11 mouse cellular contexts compared by ENCODE assay signal in the genomic region with DNA sequence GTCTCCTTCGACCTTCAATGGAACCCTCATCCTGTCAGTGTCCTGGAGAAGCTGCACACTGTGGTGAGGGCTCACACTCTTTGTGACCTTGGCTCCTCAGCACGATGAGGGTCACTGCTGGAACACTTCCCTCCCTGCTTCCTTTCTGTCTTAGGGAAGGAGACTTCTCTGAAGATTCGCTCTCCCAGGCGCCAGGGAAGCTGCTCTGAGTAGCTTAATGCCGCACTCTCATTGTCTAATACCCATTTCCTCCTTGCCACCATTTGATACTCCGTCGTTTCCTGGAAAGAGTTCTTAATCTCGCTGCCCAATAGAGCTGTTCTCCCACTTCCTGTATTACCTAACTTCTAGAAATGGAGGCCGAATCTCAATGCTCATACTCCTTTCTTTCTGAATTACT. TPM values are rescaled to one million over a fixed set of nuclear protein-coding genes. Genes with fewer than 3 reads are reported as not detected.
DNase-seq lines count a peak whose midpoint lies in the region; ATAC-seq and TF ChIP-seq lines count a peak whose summit lies in the region.
"Had no signal": no experiment of that assay in that cellular context is flagged by ENCODE, and none has a peak within 500 bp of the region (broad histone marks: within the 10 kb centered on the region; RNA-seq: fewer than 3 reads in every experiment).

No protein-coding gene starts in this region.

- H3K27me3 ChIP-seq in intestine, embryonic 16.5 days (replicated peaks; ENCODE audit: control insufficient read depth, insufficient read depth, low read length) = no peaks in the 10 kb centered on the region
- H3K27me3 ChIP-seq in intestine, postnatal 0 days (replicated peaks; ENCODE audit: control insufficient read depth, insufficient read depth, low read length) = no peaks in the 10 kb centered on the region
- H3K27me3 ChIP-seq: embryonic facial prominence, embryonic 13.5 days; liver, embryonic 15.5 days had no signal

- DNase-seq in adrenal gland, postnatal 36 days = peak; percentile 3 to 19
- peak; percentile 5 for DNase-seq in liver
- no peak for DNase-seq in urinary bladder, adult 2 months (ENCODE audit: low spot score)
- no peak for DNase-seq in cerebellum, postnatal 10 days
- DNase-seq: thymus, postnatal 4 days had no signal

- WGBS in intestine, embryonic 16.5 days = 62% methylated on average over 9 of the region's 9 CpGs
- WGBS in intestine, postnatal 0 days = 68% methylated on average over 9 of the region's 9 CpGs

- H3K9me3 ChIP-seq in intestine, embryonic 16.5 days (ENCODE audit: control insufficient read depth, low read length) = no peaks in the 10 kb centered on the region
- H3K9me3 ChIP-seq in intestine, postnatal 0 days (ENCODE audit: control insufficient read depth) = no peaks in the 10 kb centered on the region
- H3K9me3 ChIP-seq: embryonic facial prominence, embryonic 13.5 days; liver, embryonic 15.5 days had no signal

- H3K36me3 ChIP-seq in intestine, embryonic 16.5 days (ENCODE audit: control insufficient read depth, insufficient read depth, low read length) = no peaks in the 10 kb centered on the region
- H3K36me3 ChIP-seq in intestine, postnatal 0 days (ENCODE audit: control insufficient read depth, insufficient read depth) = 0 out of 2 replicates have a peak, but pooled peaks cover 7% of the 10 kb centered on the region
- H3K36me3 ChIP-seq: embryonic facial prominence, embryonic 13.5 days; liver, embryonic 15.5 days had no signal

- no peak for ATAC-seq in intestine, embryonic 16.5 days
- ATAC-seq in intestine, postnatal 0 days = no peak
- peak; percentile 46 for ATAC-seq in megakaryocyte, adult 5-6 weeks (ENCODE audit: poor library complexity, severe bottlenecking)

- H3K9ac ChIP-seq in intestine, embryonic 16.5 days (ENCODE audit: low read depth, low read length) = no peak overlapping the region
- H3K9ac ChIP-seq in intestine, postnatal 0 days (ENCODE audit: low read depth, low read length) = no peak overlapping the region
- H3K9ac ChIP-seq: embryonic facial prominence, embryonic 13.5 days; liver, embryonic 15.5 days had no signal

- H3K4me3 ChIP-seq in intestine, embryonic 16.5 days (ENCODE audit: low read length) = no peak overlapping the region
- H3K4me3 ChIP-seq in intestine, postnatal 0 days (ENCODE audit: low read depth, low read length) = no peak overlapping the region
- H3K4me3 ChIP-seq: embryonic facial prominence, embryonic 13.5 days; layer of hippocampus, adult 2 months; liver, embryonic 15.5 days had no signal

- no peak for TF ChIP-seq CTCF in intestine, postnatal 0 days (IDR thresholded peaks at IDR 0.05; ENCODE audit: low read depth)

- no peak overlapping the region for H3K4me2 ChIP-seq in intestine, embryonic 16.5 days (ENCODE audit: low read depth, low read length)
- no peak overlapping the region for H3K4me2 ChIP-seq in intestine, postnatal 0 days (replicated peaks; ENCODE audit: low read depth)
- H3K4me2 ChIP-seq: embryonic facial prominence, embryonic 13.5 days; liver, embryonic 15.5 days had no signal

- H3K27ac ChIP-seq in intestine, embryonic 16.5 days (ENCODE audit: low read length) = 0 out of 2 replicates have a peak overlapping the region, but pooled peaks have one; percentile 9
- H3K27ac ChIP-seq in intestine, postnatal 0 days (ENCODE audit: low read depth, low read length) = no peak overlapping the region
- H3K27ac ChIP-seq: embryonic facial prominence, embryonic 13.5 days; layer of hippocampus, adult 2 months; liver, embryonic 15.5 days had no signal

- H3K4me1 ChIP-seq in intestine, embryonic 16.5 days (ENCODE audit: control insufficient read depth, insufficient read depth, low read length) = no peaks in the 10 kb centered on the region
- H3K4me1 ChIP-seq in intestine, postnatal 0 days (replicated peaks; ENCODE audit: control insufficient read depth, insufficient read depth, low read length) = no peaks in the 10 kb centered on the region
- H3K4me1 ChIP-seq: embryonic facial prominence, embryonic 13.5 days; liver, embryonic 15.5 days had no signal

RNA-seq across cellular contexts. Expression of a gene that starts 46.7 kb away (rescaled TPM):
- polyA plus RNA-seq in intestine, embryonic 16.5 days (2015; fragmentation: Nextera tagmentation; extraction: Ambion mirVana) = 4.3 and 5.9 TPM in 2 replicates
- polyA plus RNA-seq in intestine, postnatal 0 days (2015; fragmentation: Nextera tagmentation; extraction: Ambion mirVana) = 4.3 and 4.8 TPM in 2 replicates
- total RNA-seq in adrenal gland, postnatal 36 days (2021) = 1 to 10 TPM; 1.1 to 5.6 TPM
- 1.6 and 3.5 TPM in 2 replicates for total RNA-seq in megakaryocyte, adult 5-6 weeks (2015)
- 2.4 TPM in 2 replicates for total RNA-seq in megakaryocyte, adult 5-6 weeks (2017)
- polyA plus RNA-seq in urinary bladder, adult 2 months (2012; rRNA removed) = 4.7 and 5.4 TPM in 2 replicates

Comparison
In these comparisons a context has a peak if more than half of its experiments do, and no peak if none do; other contexts are left out.
1. DNase-seq: peak in adrenal gland, postnatal 36 days (2 of 2) and liver (single experiment); none in urinary bladder, adult 2 months (single experiment) and cerebellum, postnatal 10 days (0 of 2).